Mouse (Mus musculus) embryonic facial prominence, embryonic 10.5 days (tissue): Measurements from ENCODE around the gene Rsph10b. TPM values are rescaled to one million over a fixed set of nuclear protein-coding genes. Genes with fewer than 3 reads are reported as not detected.

ENCODE experiments used
- DNase-seq: peaks from one replicate; pipeline ENCODE4 v3.0.0-alpha.2; 2017; ENCODE audit warnings: low spot score
- H3K27ac ChIP-seq: fragments of 300-500 bp; sonication (generic); replicated peaks from 2 replicates; pipeline ENCODE4 v1.5.1; 2016; ENCODE audit warnings: mild to moderate bottlenecking
- H3K27me3 ChIP-seq: fragments of 300-500 bp; sonication (generic); replicated peaks from 2 replicates; pipeline ENCODE4 v1.6.1; 2016; ENCODE audit warnings: low read depth, mild to moderate bottlenecking; ENCODE audit not compliant: poor library complexity, severe bottlenecking
- H3K36me3 ChIP-seq: fragments of 300-500 bp; sonication (generic); replicated peaks from 2 replicates; pipeline ENCODE4 v1.6.1; 2016; ENCODE audit warnings: mild to moderate bottlenecking, moderate library complexity
- H3K4me1 ChIP-seq: fragments of 300-500 bp; sonication (generic); 2 replicates; pipeline ENCODE4 v1.6.1; 2016
- H3K4me3 ChIP-seq: fragments of 300-500 bp; sonication (generic); 2 replicates; pipeline ENCODE4 v1.5.1; 2016; ENCODE audit warnings: mild to moderate bottlenecking, moderate library complexity
- H3K9me3 ChIP-seq: fragments of 300-500 bp; sonication (generic); 2 replicates; pipeline ENCODE4 v1.6.1; 2016; ENCODE audit warnings: mild to moderate bottlenecking
- WGBS: fragments of 180-500 bp; shearing (Covaris S2); methylation state at CpG from one replicate; pipeline ENCODE4 v1.1.7; 2016; 5-methylcytosine and 5-hydroxymethylcytosine counted together
- polyA plus RNA-seq: library from polyadenylated mRNA; unstranded; fragments of >200 nt; fragmentation: Nextera tagmentation; extraction: Ambion mirVana; gene quantifications from 2 replicates; pipeline ENCODE4 v1.2.1, GENCODE M21; 2016

Gene Rsph10b
- polyA plus RNA-seq, 1 experiment from 2014 or later, result 1.2 TPM

- Histone ChIP-seq H3K4me1 (peaks cover 3% of the 10 kb centered on the region; the same call in 1 of the 2 replicates), H3K9me3 (no peaks in the 10 kb centered on the region), H3K36me3 (peaks cover 28% of the 10 kb centered on the region), H3K27me3 (no peaks in the 10 kb centered on the region), H3K4me3 (peak within 1 kb of the TSS; percentile 93), H3K27ac (peak within 1 kb of the TSS; percentile 92)
- DNase-seq, result peak; percentile 89
- 4% methylated on average over 47 of the region's 47 CpGs for WGBS
These were observed 81.9 kb downstream of the Rsph10b start, which contains the start of gene Ccz1 for GRCm38 (mm10) chr5:144014551-144015311. Gene Ccz1 (minus strand): TSS chr5:144014877.

DNA sequence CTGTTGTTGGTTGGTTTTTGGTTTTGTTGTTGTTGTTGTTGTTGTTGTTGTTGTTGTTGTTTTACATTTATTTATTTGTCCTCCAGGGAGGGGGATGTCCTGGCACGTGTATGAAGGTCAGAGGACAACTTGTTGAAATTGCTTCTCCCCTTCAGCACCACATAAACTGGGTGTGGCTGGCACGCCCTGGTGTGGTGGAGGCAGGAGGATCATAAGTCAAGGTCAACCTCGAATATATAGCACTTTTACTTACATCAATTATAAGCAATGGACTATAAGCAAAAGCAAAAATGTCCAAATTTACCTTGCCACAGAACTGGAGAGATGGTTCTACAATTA lies 82.4 kb downstream of the Rsph10b start:
- Histone ChIP-seq H3K27me3 (no peaks in the 10 kb centered on the region), H3K4me3 (peak overlapping the region; percentile 93), H3K27ac (peak overlapping the region; percentile 92; the same call in 1 of the 2 replicates), H3K9me3 (no peaks in the 10 kb centered on the region), H3K4me1 (peaks cover 3% of the 10 kb centered on the region; the same call in 1 of the 2 replicates), H3K36me3 (peaks cover 24% of the 10 kb centered on the region)
- WGBS, result 75% methylated on average over 3 of the region's 3 CpGs
- no peak for DNase-seq

DNA sequence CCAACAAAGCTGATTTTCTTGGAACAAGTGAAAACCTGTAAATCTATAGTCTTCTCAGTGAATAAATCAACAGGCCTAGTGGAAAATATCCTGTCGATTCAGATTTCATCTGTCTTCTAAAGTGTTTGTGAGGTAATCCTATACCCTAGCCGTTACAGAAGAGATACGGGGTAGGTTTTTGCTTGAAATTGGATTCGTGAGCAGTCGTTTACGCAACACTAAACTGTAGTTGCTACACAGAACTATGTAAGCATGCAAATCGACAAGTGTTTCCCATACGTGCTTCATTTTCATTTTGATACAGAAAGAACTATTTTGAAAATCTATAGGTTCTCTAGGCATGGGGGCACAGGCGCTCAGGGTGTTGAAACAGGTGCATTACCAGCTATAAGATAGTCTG lies 83.0 kb downstream of the Rsph10b start:
- Histone ChIP-seq H3K4me1 (peaks cover 3% of the 10 kb centered on the region; the same call in 1 of the 2 replicates), H3K27ac (no peak overlapping the region), H3K27me3 (no peaks in the 10 kb centered on the region), H3K4me3 (no peak overlapping the region), H3K36me3 (peaks cover 18% of the 10 kb centered on the region), H3K9me3 (no peaks in the 10 kb centered on the region)
- no peak for DNase-seq
- 91% methylated on average over 9 of the region's 9 CpGs for WGBS

GRCm38 (mm10) chr5:144026620-144027263 lies 93.9 kb downstream of the Rsph10b start, which contains the start of gene Ocm:
Gene Ocm (minus strand): TSS chr5:144026670.
- no peak for DNase-seq
- H3K9me3 ChIP-seq, result no peaks in the 10 kb centered on the region
- WGBS, result 70% methylated on average over 11 of the region's 11 CpGs
- H3K27me3 ChIP-seq, result no peaks in the 10 kb centered on the region
- no peaks in the 10 kb centered on the region for H3K36me3 ChIP-seq
- H3K4me1 ChIP-seq, result no peaks in the 10 kb centered on the region
- no peak within 1 kb of the TSS for H3K27ac ChIP-seq
- H3K4me3 ChIP-seq, result no peak within 1 kb of the TSS

- Histone ChIP-seq H3K27me3 (no peaks in the 10 kb centered on the region), H3K4me3 (no peak overlapping the region), H3K36me3 (no peaks in the 10 kb centered on the region), H3K4me1 (no peaks in the 10 kb centered on the region), H3K27ac (no peak overlapping the region), H3K9me3 (no peaks in the 10 kb centered on the region)
- peak; percentile 11 for DNase-seq
- WGBS, result 81% methylated on average over 7 of the region's 7 CpGs
These were observed 99.7 kb downstream of the Rsph10b start for GRCm38 (mm10) chr5:144032491-144032890.

- no peak for DNase-seq
- no peaks in the 10 kb centered on the region for H3K4me1 ChIP-seq
- WGBS, result 83% methylated on average over 7 of the region's 7 CpGs
- H3K9me3 ChIP-seq, result peaks cover 2% of the 10 kb centered on the region; the same call in 1 of the 2 replicates
- H3K27me3 ChIP-seq, result no peaks in the 10 kb centered on the region
- no peaks in the 10 kb centered on the region for H3K36me3 ChIP-seq
- no peak overlapping the region for H3K4me3 ChIP-seq
- no peak overlapping the region for H3K27ac ChIP-seq
These were observed 101.7 kb downstream of the Rsph10b start for GRCm38 (mm10) chr5:144034567-144034966.

Other genes starting within 250 kb of the Rsph10b start
- gene Usp42, start 200.8 kb upstream of the Rsph10b start, polyA plus RNA-seq, result 30.1 and 31.9 TPM in 2 replicates
- gene Eif2ak1, start 115.2 kb upstream of the Rsph10b start, polyA plus RNA-seq, result 47.8 and 48.7 TPM in 2 replicates
- gene Ankrd61, start 35.4 kb upstream of the Rsph10b start, polyA plus RNA-seq, result 0.21 and 0.37 TPM in 2 replicates
- gene Aimp2, start 23.2 kb upstream of the Rsph10b start, polyA plus RNA-seq, result 136 and 144 TPM in 2 replicates
- gene Pms2, start 23.1 kb upstream of the Rsph10b start, polyA plus RNA-seq, result 36.9 and 41.0 TPM in 2 replicates
- 0.85 and 1.0 TPM in 2 replicates for gene Gm42421, start 4.9 kb upstream of the Rsph10b start, polyA plus RNA-seq
- 91.4 and 99.3 TPM in 2 replicates for gene Ccz1, start 81.8 kb downstream of the Rsph10b start, polyA plus RNA-seq
- gene Ocm, start 93.6 kb downstream of the Rsph10b start, polyA plus RNA-seq, result not detected in 2 replicates
- gene Lmtk2, start 167.4 kb downstream of the Rsph10b start, polyA plus RNA-seq, result 5.0 and 5.9 TPM in 2 replicates